Comparison of ENCODE assay signal across 8 mouse cellular contexts in genomic region chrX:143827212-143827611, GRCm38 (mm10). TPM values are rescaled to one million over a fixed set of nuclear protein-coding genes. Genes with fewer than 3 reads are reported as not detected.
A peak's percentile ranks its signal among the peaks of the same experiment; 100 is the strongest.
DNase-seq lines count a peak whose midpoint lies in the region; ATAC-seq and TF ChIP-seq lines count a peak whose summit lies in the region.
"Had no signal": no experiment of that assay in that cellular context is flagged by ENCODE, and none has a peak within 500 bp of the region (broad histone marks: within the 10 kb centered on the region; RNA-seq: fewer than 3 reads in every experiment).

Gene Capn6 (minus strand): TSS chrX:143827414.

- ATAC-seq in lung, embryonic 16.5 days (ENCODE audit: low read depth) = peak; percentile 83

- H3K9ac ChIP-seq in lung, embryonic 16.5 days (ENCODE audit: low read length) = peak within 1 kb of the TSS; percentile 54

- H3K27ac ChIP-seq in gastrocnemius, adult 2 months = peak within 1 kb of the TSS; percentile 32
- H3K27ac ChIP-seq in lung, embryonic 16.5 days (ENCODE audit: low read length) = peak within 1 kb of the TSS; percentile 30

- no peaks in the 10 kb centered on the region for H3K36me3 ChIP-seq in lung, embryonic 16.5 days (ENCODE audit: control insufficient read depth, insufficient read depth, low read length)

- peak; percentile 65 for DNase-seq in embryo, embryonic 10.5 days (ENCODE audit: low spot score)
- DNase-seq in gastrocnemius, adult 2 months = peak; percentile 56
- peak; percentile 19 for DNase-seq in kidney, adult 9 months
- DNase-seq in right cerebral cortex, adult 18-20 months = no peak
- no peak for DNase-seq in adrenal gland, adult 8-10 months
- DNase-seq in retina, embryonic 14.5 days (ENCODE audit: low spot score) = no peak

- no peaks in the 10 kb centered on the region for H3K4me1 ChIP-seq in lung, embryonic 16.5 days (replicated peaks; ENCODE audit: control insufficient read depth, insufficient read depth, low read length)

- peak within 1 kb of the TSS; percentile 50 for H3K4me2 ChIP-seq in lung, embryonic 16.5 days (ENCODE audit: low read depth, low read length)

- no peaks in the 10 kb centered on the region for H3K9me3 ChIP-seq in lung, embryonic 16.5 days (ENCODE audit: control insufficient read depth, low read length)

- TF ChIP-seq CTCF in gastrocnemius, adult 2 months (IDR thresholded peaks at IDR 0.05) = no peak

- WGBS in lung, embryonic 16.5 days = 14% methylated on average over 4 of the region's 4 CpGs

- intact Hi-C loops in gastrocnemius, adult 2 months (cut with DNase I) = no loop called here

- no peaks in the 10 kb centered on the region for H3K27me3 ChIP-seq in lung, embryonic 16.5 days (ENCODE audit: control insufficient read depth, insufficient read depth, low read depth, low read length)

- H3K4me3 ChIP-seq in gastrocnemius, adult 2 months = peak within 1 kb of the TSS; percentile 66
- peak within 1 kb of the TSS; percentile 50 for H3K4me3 ChIP-seq in lung, embryonic 16.5 days (ENCODE audit: low read length)

RNA-seq across cellular contexts. Expression of gene Capn6, which starts in this region (rescaled TPM):
- total RNA-seq in gastrocnemius, adult 2 months (2021) = 1 to 10 TPM; 2.3 to 3.0 TPM
- 117 and 129 TPM in 2 replicates for polyA plus RNA-seq in lung, embryonic 16.5 days (2015; fragmentation: Nextera tagmentation; extraction: Ambion mirVana)
- total RNA-seq in adrenal gland, adult 8-10 months (2022) = under 1 TPM; 0.07 to 0.30 (median 0.24) TPM
- total RNA-seq: common myeloid progenitor, adult 5-6 weeks had no signal

Comparison
In these comparisons a context has a peak if more than half of its experiments do, and no peak if none do; other contexts are left out.
1. DNase-seq: peak in embryo, embryonic 10.5 days (single experiment), gastrocnemius, adult 2 months (single experiment) and kidney, adult 9 months (single experiment); none in right cerebral cortex, adult 18-20 months (single experiment), adrenal gland, adult 8-10 months (single experiment) and retina, embryonic 14.5 days (single experiment).